Mouse (Mus musculus) monocyte, adult 2 months (primary cell): ENCODE data around the gene Wipf1.
"Not testable (repeated sequence)": the region's sequence is repeated elsewhere in the genome, so short reads cannot be mapped to it uniquely, and the experiment has no call there.

ENCODE experiments used
- DNase-seq, 2 experiments: peaks; one replicate each; pipeline ENCODE4 v3.0.0; 2022; ENCODE audit warnings: low spot score in 2 of 2, low read depth in 1 of 2

The Wipf1 gene

GRCm38 (mm10) chr2:73529356-73530330 is at the start of gene Wipf1:
TSS of gene Wipf1 (minus strand) at chr2:73529734.
- no peak for DNase-seq

GRCm38 (mm10) chr2:73579168-73579567 is 49.6 kb upstream of the Wipf1 start:
- no peak for DNase-seq

- no peak for DNase-seq
Measured at GRCm38 (mm10) chr2:73574418-73574817, 44.9 kb upstream of the Wipf1 start.

- no peak for DNase-seq
Measured at GRCm38 (mm10) chr2:73573556-73573955, 44.0 kb upstream of the Wipf1 start.

GRCm38 (mm10) chr2:73572539-73573372 is 43.2 kb upstream of the Wipf1 start:
- DNase-seq: no peak

GRCm38 (mm10) chr2:73571901-73572300 is 42.4 kb upstream of the Wipf1 start:
- DNase-seq: no peak

GRCm38 (mm10) chr2:73571304-73571703 is 41.8 kb upstream of the Wipf1 start:
- no peak for DNase-seq

GRCm38 (mm10) chr2:73566989-73567605 is 37.6 kb upstream of the Wipf1 start:
- peak in 1 of 2 experiments; percentile 37 for DNase-seq

- DNase-seq: no peak
Measured at GRCm38 (mm10) chr2:73566162-73566561, 36.6 kb upstream of the Wipf1 start.

GRCm38 (mm10) chr2:73563690-73564089 is 34.2 kb upstream of the Wipf1 start:
- DNase-seq: no peak

- DNase-seq: no peak
Measured at GRCm38 (mm10) chr2:73562656-73563055, 33.1 kb upstream of the Wipf1 start.

GRCm38 (mm10) chr2:73561665-73562063 is 32.1 kb upstream of the Wipf1 start:
- DNase-seq: no peak

GRCm38 (mm10) chr2:73560899-73561664 is 31.5 kb upstream of the Wipf1 start:
- no peak for DNase-seq

GRCm38 (mm10) chr2:73560445-73560844 is 30.9 kb upstream of the Wipf1 start:
- no peak for DNase-seq

- DNase-seq: no peak
Measured at GRCm38 (mm10) chr2:73557956-73558355, 28.4 kb upstream of the Wipf1 start.

- DNase-seq: not testable (repeated sequence)
Measured at GRCm38 (mm10) chr2:73557061-73557460, 27.5 kb upstream of the Wipf1 start.

- no peak for DNase-seq
Measured at GRCm38 (mm10) chr2:73554389-73554788, 24.9 kb upstream of the Wipf1 start.

- DNase-seq: no peak
Measured at GRCm38 (mm10) chr2:73552926-73553325, 23.4 kb upstream of the Wipf1 start.

- DNase-seq: no peak
Measured at GRCm38 (mm10) chr2:73550725-73551124, 21.2 kb upstream of the Wipf1 start.

- DNase-seq: peak in 1 of 2 experiments; percentile 21
Measured at GRCm38 (mm10) chr2:73548542-73548941, 19.0 kb upstream of the Wipf1 start.

- no peak for DNase-seq
Measured at GRCm38 (mm10) chr2:73547256-73547655, 17.7 kb upstream of the Wipf1 start.
